Mouse (Mus musculus): Measurements from ENCODE around the gene BC004004. TPM values are rescaled to one million over a fixed set of nuclear protein-coding genes. Genes with fewer than 3 reads are reported as not detected.

Gene BC004004
- polyA plus RNA-seq (2012; rRNA removed), result 102 and 111 TPM in 2 replicates

DNA sequence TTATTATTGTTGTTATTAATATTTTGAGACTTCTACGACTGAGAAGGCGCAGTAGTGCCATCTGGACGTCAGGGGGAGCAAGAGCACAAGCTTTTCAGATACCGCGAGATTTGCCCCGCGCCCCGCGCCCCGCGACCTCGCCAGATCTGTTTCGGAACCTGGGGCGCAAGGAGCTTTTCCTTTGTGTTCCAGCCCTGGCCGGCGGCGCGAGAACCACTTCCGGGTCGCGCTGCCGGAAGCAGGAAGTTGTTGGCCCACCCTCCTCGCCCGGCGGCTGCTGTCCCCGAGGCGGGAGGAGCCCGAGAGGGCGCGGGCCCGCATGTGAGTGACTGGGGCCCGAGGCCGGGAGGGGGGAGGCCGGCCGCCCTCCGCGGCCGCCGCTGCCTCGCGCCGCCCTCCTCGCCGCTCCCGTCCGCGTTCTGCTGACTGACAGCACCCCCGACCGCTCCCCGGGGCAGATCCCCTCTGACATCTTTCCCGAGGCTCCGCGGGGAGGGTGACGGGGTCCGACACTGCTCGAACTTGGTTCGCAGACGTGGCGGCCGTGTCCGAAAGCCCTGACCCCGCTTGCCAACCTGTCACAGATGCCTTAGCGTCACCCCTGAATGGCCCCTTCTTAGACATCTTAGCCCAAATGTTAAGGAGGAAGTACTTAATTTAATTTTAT lies at the start of gene BC004004:
BC004004 (plus strand) TSS at position 107 of the 667 bp plus-strand sequence.
- peak; percentile 96 to 97 for DNase-seq
- peak; percentile 68 for TF ChIP-seq CTCF (IDR thresholded peaks at IDR 0.05; ENCODE audit: borderline replicate concordance, insufficient read depth, low read depth, low read length)
- TF ChIP-seq POLR2A (IDR thresholded peaks at IDR 0.05; ENCODE audit: borderline replicate concordance, insufficient read depth, low read length), result peak; percentile 39; the same call in 1 of the 2 replicates
- Histone ChIP-seq H3K27ac (ENCODE audit: insufficient read depth, low read length) (peak within 1 kb of the TSS; percentile 63), H3K4me3 (replicated peaks; ENCODE audit: insufficient read depth, low read depth, low read length) (peak within 1 kb of the TSS; percentile 75), H3K4me1 (ENCODE audit: control insufficient read depth, insufficient read depth, low read length) (no peaks in the 10 kb centered on the region), H3K27me3 (ENCODE audit: control insufficient read depth, insufficient read depth, low read length) (no peaks in the 10 kb centered on the region)
- under 1% methylated on average over 62 of the region's 63 CpGs for WGBS

GRCm38 (mm10) chr17:29220631-29221030 lies 48.0 kb upstream of the BC004004 start:
- 89% methylated on average over 14 of the region's 14 CpGs for WGBS
- Histone ChIP-seq H3K4me3 (replicated peaks; ENCODE audit: insufficient read depth, low read depth, low read length) (no peak overlapping the region), H3K4me1 (ENCODE audit: control insufficient read depth, insufficient read depth, low read length) (no peaks in the 10 kb centered on the region), H3K27ac (ENCODE audit: insufficient read depth, low read length) (no peak overlapping the region), H3K27me3 (ENCODE audit: control insufficient read depth, insufficient read depth, low read length) (no peaks in the 10 kb centered on the region; the same call in 1 of the 2 replicates)
- DNase-seq, result no peak
- TF ChIP-seq POLR2A (IDR thresholded peaks at IDR 0.05; ENCODE audit: borderline replicate concordance, insufficient read depth, low read length) (no peak), CTCF (IDR thresholded peaks at IDR 0.05; ENCODE audit: borderline replicate concordance, insufficient read depth, low read depth, low read length) (no peak)

GRCm38 (mm10) chr17:29231109-29231508 lies 37.5 kb upstream of the BC004004 start:
- H3K27ac ChIP-seq (ENCODE audit: insufficient read depth, low read length), result no peak overlapping the region
- H3K27me3 ChIP-seq (ENCODE audit: control insufficient read depth, insufficient read depth, low read length), result no peaks in the 10 kb centered on the region
- H3K4me3 ChIP-seq (replicated peaks; ENCODE audit: insufficient read depth, low read depth, low read length), result no peak overlapping the region
- DNase-seq, result peak in 1 of 2 experiments; percentile 36
- WGBS, result 21% methylated on average over 10 of the region's 10 CpGs
- no peaks in the 10 kb centered on the region; the same call in 1 of the 2 replicates for H3K4me1 ChIP-seq (ENCODE audit: control insufficient read depth, insufficient read depth, low read length)
- no peak for TF ChIP-seq CTCF (IDR thresholded peaks at IDR 0.05; ENCODE audit: borderline replicate concordance, insufficient read depth, low read depth, low read length)
- no peak for TF ChIP-seq POLR2A (IDR thresholded peaks at IDR 0.05; ENCODE audit: borderline replicate concordance, insufficient read depth, low read length)

- H3K4me3 ChIP-seq (replicated peaks; ENCODE audit: insufficient read depth, low read depth, low read length), result no peak overlapping the region
- 90% methylated on average over 7 of the region's 7 CpGs for WGBS
Observed at GRCm38 (mm10) chr17:29236111-29236510, 32.5 kb upstream of the BC004004 start.

GRCm38 (mm10) chr17:29237267-29237771 lies 31.3 kb upstream of the BC004004 start:
- Histone ChIP-seq H3K27me3 (ENCODE audit: control insufficient read depth, insufficient read depth, low read length) (no peaks in the 10 kb centered on the region; the same call in 1 of the 2 replicates), H3K27ac (ENCODE audit: insufficient read depth, low read length) (no peak overlapping the region), H3K4me3 (replicated peaks; ENCODE audit: insufficient read depth, low read depth, low read length) (peak overlapping the region; percentile 57), H3K4me1 (ENCODE audit: control insufficient read depth, insufficient read depth, low read length) (no peaks in the 10 kb centered on the region)
- no peak for DNase-seq
- WGBS, result 4% methylated on average over 32 of the region's 32 CpGs
- TF ChIP-seq POLR2A (IDR thresholded peaks at IDR 0.05; ENCODE audit: borderline replicate concordance, insufficient read depth, low read length), result no peak
- TF ChIP-seq CTCF (IDR thresholded peaks at IDR 0.05; ENCODE audit: borderline replicate concordance, insufficient read depth, low read depth, low read length), result no peak

More at GRCm38 (mm10) chr17:29236111-29236510, 32.5 kb upstream of the BC004004 start:
- no peak for DNase-seq
- Histone ChIP-seq H3K27me3 (ENCODE audit: control insufficient read depth, insufficient read depth, low read length) (no peaks in the 10 kb centered on the region; the same call in 1 of the 2 replicates), H3K27ac (ENCODE audit: insufficient read depth, low read length) (no peak overlapping the region), H3K4me1 (ENCODE audit: control insufficient read depth, insufficient read depth, low read length) (no peaks in the 10 kb centered on the region; the same call in 1 of the 2 replicates)
- TF ChIP-seq POLR2A (IDR thresholded peaks at IDR 0.05; ENCODE audit: borderline replicate concordance, insufficient read depth, low read length) (no peak), CTCF (IDR thresholded peaks at IDR 0.05; ENCODE audit: borderline replicate concordance, insufficient read depth, low read depth, low read length) (no peak)

DNA sequence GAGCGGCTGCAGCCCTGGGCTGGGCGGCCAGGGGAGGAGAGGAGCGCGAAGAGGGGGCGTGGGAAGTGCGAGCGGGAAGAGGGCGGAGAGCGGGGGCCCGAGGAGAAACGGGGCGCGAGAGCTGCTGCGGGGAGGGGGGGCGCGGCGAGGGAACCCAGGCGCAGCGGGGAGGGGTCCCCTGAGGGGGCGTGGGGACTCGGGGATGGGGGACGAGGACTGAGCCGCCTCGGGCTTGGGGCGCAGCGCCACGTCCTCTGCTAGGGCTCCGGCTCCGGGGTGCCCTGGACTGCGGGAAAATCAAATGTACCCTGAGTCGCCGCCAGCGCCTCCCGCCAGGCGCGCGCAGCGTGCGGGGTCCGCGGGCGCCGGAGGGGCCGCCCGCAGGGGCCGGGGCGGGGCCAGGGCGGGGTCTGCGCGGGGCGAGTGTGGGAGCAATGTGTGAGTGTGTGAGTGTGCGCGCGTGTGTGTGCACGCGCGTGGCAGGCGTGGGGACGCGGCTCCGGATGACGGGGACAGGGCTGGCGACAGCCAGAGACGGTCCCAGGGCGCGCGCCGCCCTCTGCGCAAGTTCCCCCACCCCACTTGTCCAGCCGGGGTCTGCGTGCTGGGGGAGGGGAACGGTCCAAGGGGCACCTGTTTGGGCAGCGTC lies 30.7 kb upstream of the BC004004 start, which contains the start of gene Cpne5:
Cpne5 (minus strand) TSS at position 396 of the 649 bp plus-strand sequence.
- Histone ChIP-seq H3K4me3 (replicated peaks; ENCODE audit: insufficient read depth, low read depth, low read length) (peak within 1 kb of the TSS; percentile 57), H3K4me1 (ENCODE audit: control insufficient read depth, insufficient read depth, low read length) (no peaks in the 10 kb centered on the region), H3K27ac (ENCODE audit: insufficient read depth, low read length) (no peak within 1 kb of the TSS), H3K27me3 (ENCODE audit: control insufficient read depth, insufficient read depth, low read length) (no peaks in the 10 kb centered on the region; the same call in 1 of the 2 replicates)
- peak in 1 of 2 experiments; percentile 23 for DNase-seq
- TF ChIP-seq CTCF (IDR thresholded peaks at IDR 0.05; ENCODE audit: borderline replicate concordance, insufficient read depth, low read depth, low read length), result no peak
- no peak for TF ChIP-seq POLR2A (IDR thresholded peaks at IDR 0.05; ENCODE audit: borderline replicate concordance, insufficient read depth, low read length)
- 2% methylated on average over 69 of the region's 73 CpGs for WGBS

- H3K27me3 ChIP-seq (ENCODE audit: control insufficient read depth, insufficient read depth, low read length), result no peaks in the 10 kb centered on the region; the same call in 1 of the 2 replicates
- peak overlapping the region; percentile 57 for H3K4me3 ChIP-seq (replicated peaks; ENCODE audit: insufficient read depth, low read depth, low read length)
- DNase-seq, result peak in 1 of 2 experiments; percentile 31
- no peak overlapping the region for H3K27ac ChIP-seq (ENCODE audit: insufficient read depth, low read length)
- WGBS, result 2% methylated on average over 23 of the region's 23 CpGs
- H3K4me1 ChIP-seq (ENCODE audit: control insufficient read depth, insufficient read depth, low read length), result no peaks in the 10 kb centered on the region
- TF ChIP-seq CTCF (IDR thresholded peaks at IDR 0.05; ENCODE audit: borderline replicate concordance, insufficient read depth, low read depth, low read length) (no peak), POLR2A (IDR thresholded peaks at IDR 0.05; ENCODE audit: borderline replicate concordance, insufficient read depth, low read length) (no peak)
Observed at GRCm38 (mm10) chr17:29238421-29238945, 30.1 kb upstream of the BC004004 start.

Data from cerebellum, adult 2 months (tissue).